Mouse (Mus musculus) forelimb bud, embryonic 11.5 days (tissue): ENCODE data around the gene 1700022I11Rik.

Experiments used
- DNase-seq: peaks from one replicate; pipeline ENCODE4 v3.0.0-alpha.2; 2012; ENCODE audit warnings: low read depth, low spot score

1700022I11Rik gene

DNA sequence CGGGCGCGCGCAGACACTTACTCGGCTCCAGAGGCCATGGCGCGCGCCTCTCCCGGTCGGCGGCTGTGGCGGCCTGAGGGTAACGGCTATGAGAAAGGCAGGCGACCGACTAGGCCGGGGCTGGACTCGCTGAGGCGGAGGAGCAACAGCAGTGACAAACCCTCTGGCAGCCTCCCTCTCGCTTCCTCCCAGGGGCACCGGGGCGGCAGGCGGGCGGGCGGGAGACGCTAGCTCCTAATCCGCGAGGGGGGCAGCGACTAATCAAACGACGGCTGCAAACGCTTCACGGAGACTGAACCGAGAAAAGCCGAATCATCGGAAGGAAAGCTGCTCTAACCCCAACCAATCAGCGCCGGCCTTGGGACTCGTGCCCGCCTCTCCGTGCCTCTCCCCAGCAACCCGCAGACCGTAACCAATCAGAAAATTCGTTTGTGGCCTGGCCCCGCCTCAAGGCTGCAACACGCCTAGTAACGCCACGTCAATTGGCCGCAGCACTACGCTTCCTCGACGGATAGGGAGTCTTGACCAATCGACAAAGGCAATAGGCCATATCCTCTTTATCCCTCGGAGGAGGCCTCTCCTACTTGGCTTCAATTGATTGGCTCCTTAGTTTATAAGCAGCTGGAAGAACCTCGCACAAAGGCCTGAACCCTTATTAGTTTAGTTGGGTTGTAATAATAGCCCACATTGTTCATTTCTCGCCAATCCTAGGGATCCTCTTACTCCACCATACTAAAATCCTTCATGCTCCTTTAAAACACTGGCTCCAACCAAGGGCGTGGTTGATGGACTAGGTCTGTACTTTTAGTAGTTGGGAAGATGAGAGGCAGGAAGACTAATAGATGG lies 31.0 kb downstream of the 1700022I11Rik start, which contains the start of gene Vcp:
Gene Vcp, minus strand, starts transcription at position 367 of the 846 bp plus-strand sequence.
- peak; percentile 99 for DNase-seq

DNA sequence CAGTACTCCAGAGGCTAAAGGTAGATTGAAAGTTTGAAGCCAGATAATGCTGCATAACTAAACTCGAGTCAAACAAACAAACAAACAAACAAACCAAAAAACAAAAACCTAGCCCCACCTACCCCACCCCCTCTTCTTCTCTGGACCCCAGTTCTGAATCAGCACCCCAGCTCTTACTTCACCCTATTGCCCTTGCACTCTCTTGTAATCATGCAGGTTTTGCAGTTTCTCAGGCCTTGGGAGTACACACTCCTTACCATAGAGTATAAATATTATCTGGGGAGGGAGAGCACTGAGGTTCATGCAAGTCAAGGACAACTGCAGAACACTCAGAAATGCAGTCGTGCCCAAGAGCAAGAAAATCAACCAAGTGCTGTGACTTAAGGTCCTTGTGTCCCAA lies 31.9 kb downstream of the 1700022I11Rik start:
- DNase-seq, result no peak

DNA sequence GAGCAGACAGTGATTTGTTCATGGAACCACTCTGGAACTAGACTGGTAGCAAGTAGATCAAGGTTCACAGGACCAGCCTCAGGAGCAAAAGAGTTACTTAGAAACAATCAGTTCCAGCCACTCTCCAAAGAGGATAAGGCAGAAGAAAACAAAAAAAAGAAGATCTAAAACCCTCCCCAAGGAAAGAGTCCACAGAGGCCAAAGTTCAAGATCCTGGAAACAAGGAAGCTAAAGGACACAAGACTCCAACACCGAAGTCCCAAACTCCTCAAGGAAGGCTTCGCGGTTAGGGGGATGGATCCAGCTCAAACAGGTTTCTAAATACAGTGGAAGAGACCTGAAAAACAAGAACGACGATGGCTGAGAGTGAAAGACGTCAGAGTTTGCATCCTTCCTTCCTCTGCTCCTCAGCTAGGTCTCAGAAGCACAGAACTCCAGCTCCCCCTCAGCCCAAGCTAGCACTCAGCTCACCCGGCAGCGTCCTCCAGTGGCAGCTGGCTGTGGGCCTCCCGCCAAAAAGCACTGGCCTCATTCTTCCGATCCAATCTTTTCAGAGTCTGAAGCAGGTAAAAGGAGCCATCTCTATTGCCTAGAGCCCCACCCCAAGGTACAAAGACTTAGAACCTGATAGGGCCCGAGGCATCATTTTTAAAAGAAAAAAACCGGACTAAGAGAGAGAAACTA lies 33.5 kb downstream of the 1700022I11Rik start:
- DNase-seq, result no peak

DNA sequence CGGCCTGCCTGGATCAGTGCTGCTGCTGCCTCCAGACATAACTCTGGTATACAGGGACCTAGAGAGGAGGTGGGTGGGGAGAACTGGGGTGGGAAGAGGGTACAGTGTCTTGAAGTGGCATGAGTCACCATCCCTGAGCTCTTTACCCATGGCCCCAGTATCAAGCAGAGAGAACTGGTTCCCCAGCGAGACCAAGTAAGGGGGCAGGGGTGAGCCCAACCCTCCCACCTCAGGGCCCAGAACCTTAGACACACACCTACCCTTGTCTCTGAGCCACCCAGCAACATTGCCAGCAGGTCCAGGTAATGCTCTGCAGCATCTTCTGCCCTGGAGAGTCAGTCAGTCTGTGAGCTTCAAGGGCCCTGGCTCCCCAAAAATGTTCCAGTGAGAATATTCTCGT lies 35.5 kb downstream of the 1700022I11Rik start:
- DNase-seq, result no peak

DNA sequence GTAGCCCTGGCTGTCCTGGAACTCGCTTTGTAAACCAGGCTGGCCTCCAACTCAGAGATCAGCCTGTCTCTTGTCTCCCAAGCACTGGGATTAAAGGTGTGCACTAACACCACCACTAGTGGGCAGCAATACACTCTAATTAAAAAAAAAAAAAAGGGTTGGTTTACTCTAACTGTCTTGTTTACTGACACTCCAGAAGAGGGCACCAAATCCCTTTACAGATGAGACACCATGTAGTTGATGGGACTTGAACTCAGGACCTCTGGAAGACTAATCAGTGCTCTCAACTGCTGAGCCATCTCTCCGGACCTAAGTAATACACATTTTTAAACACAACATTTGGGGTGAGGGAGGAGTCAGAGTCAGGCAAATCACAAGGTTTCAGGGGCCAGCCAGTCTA lies 36.4 kb downstream of the 1700022I11Rik start:
- DNase-seq, result peak; percentile 34

DNA sequence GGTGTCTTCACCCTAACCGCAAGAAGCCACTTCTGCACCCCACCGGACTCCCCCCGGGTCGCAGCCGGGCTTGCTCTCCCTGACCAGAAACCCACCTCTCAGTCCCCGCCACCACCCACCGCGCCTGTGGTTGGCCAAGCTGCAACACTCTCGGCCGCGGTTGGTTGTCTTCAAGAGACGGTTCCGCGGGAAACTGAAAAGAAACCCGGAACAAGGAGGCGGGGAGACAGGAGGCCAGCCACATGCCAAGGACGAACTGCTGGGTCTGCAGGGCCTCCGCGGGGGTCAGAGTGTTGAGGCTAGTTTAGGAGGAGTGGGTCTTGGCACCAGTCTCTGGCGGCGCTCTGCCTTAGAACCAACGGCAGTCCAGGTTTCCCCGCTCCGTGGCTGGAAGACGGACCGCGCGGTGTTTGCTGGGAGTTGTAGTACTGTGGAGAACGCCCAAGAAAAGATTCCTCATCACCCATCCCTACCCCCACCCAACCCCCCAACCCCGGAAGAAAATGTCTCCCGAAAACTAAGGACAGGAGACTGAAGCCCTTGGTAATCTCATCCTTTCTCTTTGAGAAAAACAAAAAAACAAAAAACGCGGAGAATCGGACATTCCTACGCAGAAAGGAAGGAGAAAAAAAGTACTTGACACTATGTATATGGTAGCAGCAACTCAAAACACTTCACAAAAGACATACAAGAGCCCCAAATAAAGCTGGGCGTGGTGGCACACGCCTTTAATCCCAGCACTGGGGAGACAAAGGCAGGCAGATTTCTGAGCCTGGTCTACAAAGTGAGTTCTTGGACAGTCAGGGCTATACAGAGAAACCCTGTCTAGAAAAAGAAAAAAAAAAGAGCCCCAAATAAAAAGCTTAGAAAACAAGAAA lies 41.0 kb downstream of the 1700022I11Rik start, which contains the start of gene Fancg:
Gene Fancg, minus strand, starts transcription at position 346 of the 878 bp plus-strand sequence.
- DNase-seq, result peak; percentile 78

DNA sequence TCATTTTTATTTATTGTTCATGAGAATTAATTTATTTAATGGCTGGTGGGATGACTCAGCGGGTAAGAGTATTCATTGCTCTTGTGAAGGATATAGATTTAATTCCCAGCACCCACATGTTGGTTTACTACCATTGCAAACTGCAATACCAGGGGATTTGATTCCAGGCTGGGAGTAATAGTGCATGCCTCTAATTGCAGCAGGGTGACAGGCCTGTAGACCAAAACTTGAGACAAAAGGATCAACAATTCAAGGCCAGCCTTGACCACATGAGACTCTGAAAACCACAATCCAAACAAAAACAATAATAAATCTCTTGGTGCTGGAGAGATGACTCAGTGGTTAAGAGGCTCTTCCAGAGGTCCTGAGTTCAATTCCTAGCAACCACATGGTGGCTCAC lies 42.7 kb downstream of the 1700022I11Rik start:
- no peak for DNase-seq

DNA sequence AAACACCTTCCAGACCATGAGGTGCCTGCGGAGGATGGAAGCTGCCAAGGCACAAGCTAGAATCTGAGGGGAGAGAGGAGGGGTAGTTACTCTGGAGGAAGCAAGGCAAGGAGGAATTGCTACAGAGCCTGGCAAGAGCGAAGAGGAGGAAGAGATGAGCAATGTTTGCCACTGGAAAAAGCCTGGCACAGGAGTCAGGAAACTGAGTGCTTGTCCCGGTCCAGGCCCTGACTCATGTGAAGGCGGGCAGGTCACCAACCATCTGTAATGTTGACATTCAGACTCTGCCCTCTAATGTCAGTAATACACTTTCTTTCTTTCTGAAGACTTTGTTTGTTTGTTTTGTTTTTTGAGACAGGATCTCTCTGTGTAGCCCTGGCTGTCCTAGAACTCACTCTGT lies 48.8 kb downstream of the 1700022I11Rik start:
- DNase-seq, result no peak

DNA sequence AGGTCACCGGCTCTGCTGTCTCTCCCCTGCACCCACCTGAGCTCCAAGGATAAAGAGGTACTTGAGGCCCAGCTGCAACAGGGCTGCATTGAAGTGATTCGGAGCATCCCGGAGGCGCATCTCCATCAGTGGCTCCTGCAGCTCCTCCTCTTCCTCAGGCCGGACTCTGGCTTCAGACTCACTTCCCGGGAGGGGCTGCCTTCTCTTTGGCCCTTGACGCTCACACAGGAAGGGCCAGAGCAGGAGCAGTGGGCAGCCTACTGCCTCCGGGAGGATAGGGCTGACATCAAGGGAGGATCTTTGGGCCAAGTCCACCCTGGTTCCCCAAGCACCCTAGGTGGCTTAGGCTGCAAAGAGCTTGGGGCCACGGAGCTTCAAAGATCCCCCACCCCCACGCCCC lies 49.8 kb downstream of the 1700022I11Rik start:
- no peak for DNase-seq

DNA sequence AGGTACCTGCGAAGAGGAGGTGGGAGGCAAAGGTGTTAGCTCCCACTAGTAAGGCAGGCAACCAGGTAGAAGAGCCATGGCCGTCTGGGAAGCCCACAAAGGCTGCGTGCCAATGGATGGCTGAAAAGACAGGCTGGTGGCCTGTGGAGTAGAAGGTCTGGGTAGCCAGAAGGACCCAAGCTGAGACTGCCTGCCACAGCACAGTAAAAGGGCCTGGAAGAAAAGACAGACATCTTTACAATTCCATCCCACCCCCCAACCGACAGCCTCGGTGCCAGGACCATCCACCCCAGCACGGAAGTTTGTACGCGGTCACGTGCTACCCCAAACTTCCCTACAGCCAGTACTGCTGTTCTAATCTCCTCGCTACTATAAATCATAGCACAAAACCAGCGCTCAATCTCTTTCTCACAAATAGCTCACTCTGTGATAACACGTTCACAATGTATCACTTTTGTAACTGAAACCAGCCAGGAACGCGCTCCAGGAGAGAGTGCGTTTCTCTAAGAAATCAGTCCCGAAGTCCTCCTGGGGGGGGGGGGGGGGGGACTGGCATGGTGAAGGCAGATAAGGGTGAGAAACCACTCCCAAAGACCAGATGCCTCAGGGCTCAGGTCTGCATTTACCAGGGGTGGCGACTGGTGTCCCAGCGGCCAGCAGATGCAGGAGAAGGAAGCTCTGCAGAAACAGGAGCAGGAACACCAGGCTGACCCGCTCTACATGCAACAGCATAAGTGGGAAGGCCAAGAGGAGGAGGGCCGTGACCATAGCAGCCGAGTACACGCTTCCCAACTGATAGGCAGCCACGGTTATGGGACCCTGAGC lies 50.4 kb downstream of the 1700022I11Rik start:
- no peak for DNase-seq

DNA sequence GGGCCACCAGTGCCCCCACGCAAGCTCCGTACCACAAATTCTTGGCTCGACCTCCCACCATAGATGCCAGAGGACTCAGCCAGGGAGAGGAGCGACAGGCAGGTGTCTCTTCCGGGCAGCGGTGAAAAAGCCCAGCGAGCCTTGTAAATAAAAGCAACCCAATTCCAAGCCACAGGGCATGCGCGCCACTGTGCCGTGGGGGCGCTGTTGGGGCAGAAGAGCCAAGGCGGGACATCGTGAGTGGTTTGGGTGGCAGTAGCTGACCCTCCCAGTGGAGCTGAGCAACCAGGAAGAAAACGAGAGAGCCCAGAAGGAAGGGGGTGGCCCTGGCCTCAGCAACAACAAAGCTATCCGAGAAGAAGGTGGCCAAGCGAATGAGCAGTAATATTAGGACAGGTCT lies 51.5 kb downstream of the 1700022I11Rik start:
- no peak for DNase-seq

DNA sequence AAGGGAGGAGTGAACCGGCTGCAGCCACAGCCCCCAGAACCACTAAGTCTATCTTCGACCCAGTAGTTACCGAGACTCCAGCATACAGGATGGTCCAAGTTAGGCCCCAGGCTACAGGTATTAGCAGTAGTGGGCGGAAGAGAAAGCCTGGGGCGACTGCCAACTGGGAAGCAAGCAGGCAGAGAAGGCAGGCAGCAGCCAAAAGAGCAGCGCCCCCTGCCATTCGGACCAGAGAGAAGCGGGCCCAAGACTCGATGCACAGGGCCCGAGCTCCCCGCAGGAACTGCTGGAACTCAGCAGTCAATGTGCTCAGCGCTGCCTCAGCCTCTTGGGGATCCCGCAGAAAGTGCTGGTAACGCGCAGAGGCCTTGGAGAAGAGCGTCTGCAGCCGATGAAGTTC lies 51.9 kb downstream of the 1700022I11Rik start:
- DNase-seq, result no peak

DNA sequence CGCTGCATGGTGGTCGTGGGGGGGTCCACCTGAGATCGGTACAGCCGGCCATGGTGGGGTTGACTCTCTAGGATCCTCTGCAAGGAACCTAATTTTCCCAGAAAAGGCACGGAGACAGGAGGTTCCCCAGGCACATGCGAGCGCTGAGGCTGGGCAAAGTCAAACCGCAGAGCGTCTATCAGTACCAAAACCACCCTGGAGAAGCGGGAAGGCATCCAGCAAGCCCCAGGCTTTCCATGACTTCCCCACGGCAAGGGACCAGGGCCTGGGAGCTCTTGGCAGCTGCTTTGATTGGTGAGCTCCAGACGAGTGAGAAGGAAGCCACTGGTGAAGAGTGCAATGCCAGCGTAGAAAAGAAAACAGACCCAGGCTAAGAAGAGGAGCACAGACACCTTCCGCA lies 55.3 kb downstream of the 1700022I11Rik start:
- DNase-seq, result no peak

DNA sequence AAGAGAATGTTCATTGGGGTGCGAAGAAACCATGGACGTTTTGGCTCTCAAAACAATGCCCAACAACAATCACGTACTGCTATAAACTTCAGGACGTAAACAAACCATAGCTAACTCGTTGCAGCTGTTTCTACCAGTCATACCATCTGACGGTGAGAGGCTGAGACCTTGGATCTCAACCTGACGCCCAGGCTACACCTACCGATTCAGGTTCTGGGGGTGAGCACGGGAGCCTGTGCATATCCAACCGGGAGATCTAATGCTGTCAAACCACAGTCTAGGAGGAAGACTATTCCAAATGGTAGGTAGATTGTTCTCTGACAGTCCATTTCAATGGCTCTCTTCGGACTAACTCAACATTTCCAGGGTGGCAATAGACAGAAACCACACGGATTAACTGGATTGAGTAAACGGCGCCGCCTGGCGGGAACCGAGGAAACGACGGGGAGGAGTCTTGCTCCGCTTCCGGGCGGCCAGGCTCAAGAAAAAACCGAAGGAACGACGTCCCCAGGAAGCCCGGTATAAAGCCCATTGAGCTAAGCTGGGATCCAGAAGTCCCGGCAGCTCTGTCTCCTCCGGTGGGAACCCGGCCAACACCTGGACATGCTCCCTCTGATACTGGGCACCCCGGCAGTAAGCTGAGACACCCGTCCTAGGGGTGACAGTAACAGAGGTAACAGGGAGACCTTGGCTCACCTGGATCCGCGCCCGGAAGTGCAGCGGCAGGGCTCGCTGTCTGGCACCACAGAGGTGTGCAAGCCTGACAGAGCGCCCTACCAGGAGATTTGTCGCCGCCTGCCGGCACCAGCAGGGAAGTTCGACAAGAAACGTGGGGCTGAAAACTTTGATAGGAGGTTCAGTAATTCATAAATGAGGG lies 55.9 kb downstream of the 1700022I11Rik start, which contains the start of gene Pigo:
Gene Pigo, minus strand, starts transcription at position 736 of the 877 bp plus-strand sequence.
- DNase-seq, result peak; percentile 92

DNA sequence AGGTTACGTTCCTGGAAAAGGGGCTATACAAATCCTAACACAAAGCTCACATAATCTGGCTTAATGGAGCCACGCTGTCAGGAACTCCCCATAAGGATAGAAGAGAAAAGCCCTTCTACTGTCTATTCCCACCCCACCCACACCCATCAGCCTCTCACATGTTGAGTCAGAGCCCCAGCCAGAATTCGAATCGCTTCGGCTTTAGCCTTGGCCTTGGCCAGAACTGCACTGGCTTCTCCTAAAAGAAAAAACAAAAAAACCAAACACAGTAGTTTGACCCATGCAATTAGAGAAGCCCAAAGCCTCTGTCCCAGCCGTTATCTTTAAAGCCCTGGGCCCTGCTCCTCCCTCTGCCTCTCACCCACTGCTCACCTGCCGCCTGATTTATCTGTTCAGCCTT lies 59.7 kb downstream of the 1700022I11Rik start:
- DNase-seq, result no peak

DNA sequence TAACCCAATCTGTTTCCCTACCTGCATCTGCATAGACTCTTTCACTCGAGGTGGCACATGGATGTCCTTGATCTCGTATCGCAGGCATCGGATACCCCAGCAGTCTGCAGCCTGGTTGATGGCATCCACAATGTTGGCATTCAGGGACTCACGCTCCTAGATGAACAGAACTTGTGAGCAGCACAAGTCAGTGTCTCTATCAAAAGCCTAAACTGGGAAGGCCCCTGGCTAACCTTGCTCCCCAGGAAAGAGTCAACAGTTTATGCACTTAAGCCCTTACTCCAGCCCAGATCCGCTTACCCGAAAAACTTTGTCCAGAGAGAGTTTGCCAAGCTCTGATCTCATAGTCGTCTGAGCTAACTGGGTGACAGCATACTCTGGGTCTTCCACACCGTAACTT lies 60.3 kb downstream of the 1700022I11Rik start:
- no peak for DNase-seq

DNA sequence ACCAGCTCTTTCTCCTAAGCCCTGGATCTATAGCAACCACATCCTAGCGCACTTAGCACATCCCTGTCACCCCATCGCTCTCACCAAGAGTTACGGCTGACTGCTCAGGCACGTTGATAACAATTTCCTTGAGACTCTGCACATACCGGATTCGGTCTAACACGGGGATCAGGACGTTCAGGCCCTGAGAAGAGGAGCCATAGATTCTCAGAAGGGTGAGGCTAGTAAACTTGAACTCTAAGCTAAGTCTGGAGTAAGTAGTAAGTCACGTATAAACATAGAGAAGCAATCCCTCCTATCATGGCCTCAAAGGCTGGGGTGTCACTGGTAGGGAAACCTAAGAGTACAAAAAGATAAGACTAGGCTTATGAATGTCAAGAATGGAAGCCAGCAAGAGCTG lies 60.9 kb downstream of the 1700022I11Rik start:
- DNase-seq, result no peak

DNA sequence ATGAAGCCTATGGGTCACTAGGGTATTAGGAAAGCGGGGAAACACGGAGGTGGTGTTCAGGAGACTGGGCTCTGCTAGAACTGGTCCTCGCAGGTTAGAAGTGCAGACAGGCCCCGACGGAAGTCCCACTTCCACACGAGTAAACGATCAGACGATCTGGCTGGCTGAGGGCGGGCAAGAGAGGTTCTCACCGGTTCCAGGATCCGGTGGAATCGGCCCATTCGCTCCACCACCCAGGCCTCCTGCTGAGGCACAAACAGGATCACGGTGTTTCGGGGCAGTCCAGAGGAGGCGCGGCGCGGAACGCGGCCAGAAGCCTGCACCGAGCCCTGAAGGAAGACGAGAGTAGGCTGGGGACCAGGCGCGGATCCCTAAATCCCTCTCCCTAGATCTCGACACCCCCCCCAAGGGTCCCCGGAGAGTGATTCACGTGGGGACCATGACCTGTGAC lies 61.4 kb downstream of the 1700022I11Rik start:
- DNase-seq, result no peak

DNA sequence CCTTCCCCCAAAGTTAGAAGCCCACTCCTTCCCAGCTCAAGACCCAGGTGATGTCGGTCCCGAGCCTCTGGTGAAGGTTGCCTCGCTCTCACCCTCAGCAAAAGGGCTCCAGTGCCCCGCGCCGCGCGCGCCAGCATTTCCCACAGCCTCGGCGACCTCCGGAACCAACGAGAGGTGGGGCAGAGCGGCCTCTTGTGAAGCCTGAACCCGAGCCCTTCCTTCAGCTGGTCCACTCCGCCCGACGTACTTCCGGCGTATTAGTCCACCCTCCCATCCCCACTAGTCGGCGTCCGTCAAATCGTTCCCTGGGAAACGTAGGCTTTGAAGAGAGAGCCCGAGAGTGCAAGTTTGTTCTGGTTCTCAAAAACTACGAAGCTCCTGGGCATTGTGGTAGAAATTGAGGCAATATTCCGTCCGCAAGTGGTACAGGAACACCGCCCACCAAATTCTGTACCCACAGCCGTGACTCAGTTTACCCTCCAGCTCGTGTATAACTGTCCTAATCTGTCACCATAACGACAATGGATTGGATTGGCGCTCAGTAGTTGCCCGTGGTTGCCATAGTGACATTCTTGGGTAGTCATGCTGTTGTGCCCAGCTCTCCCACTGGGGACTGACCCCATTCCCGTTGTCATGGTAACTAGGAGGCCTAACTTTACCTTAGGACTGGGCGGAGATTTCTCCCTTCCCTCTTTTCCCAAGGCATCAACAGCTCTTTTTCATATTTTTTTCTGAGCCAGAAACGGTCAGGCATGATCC lies 62.0 kb downstream of the 1700022I11Rik start, which contains the start of gene Stoml2:
Gene Stoml2, minus strand, starts transcription at position 474 of the 759 bp plus-strand sequence.
- DNase-seq, result peak; percentile 91
